Mouse (Mus musculus) bone marrow macrophage, adult 2 months (primary cell): Measurements from ENCODE around the gene Polr1d.

ENCODE experiments used
- CTCF ChIP-seq: IDR thresholded peaks from 2 replicates; pipeline ENCODE4 v1.5.1; 2012; ENCODE audit warnings: low read depth, mild to moderate bottlenecking, low read length, moderate library complexity
- POLR2A ChIP-seq: IDR thresholded peaks from 2 replicates; pipeline ENCODE4 v1.6.1; 2012; ENCODE audit warnings: mild to moderate bottlenecking, low read depth, low read length, borderline replicate concordance

GRCm38 (mm10) chr5:147124794-147125193, 47.9 kb downstream of the Polr1d start:
- TF ChIP-seq POLR2A (no peak), CTCF (no peak)
